Mouse (Mus musculus) heart, embryonic 16.5 days (tissue): Measurements from ENCODE around the gene Nbea. TPM values are rescaled to one million over a fixed set of nuclear protein-coding genes. Genes with fewer than 3 reads are reported as not detected.

Experiments
- ATAC-seq: fragments of 200-750 bp; cut with Nextera tagmentation; replicated peaks from 2 replicates; pipeline ENCODE4 v1.8.0; 2017; ENCODE audit warnings: moderate number of reproducible peaks; ENCODE audit not compliant: insufficient read depth, low FRiP score; ENCODE audit errors: extremely low read depth
- H3K27ac ChIP-seq: fragments of 300-500 bp; sonication (generic); 2 replicates; pipeline ENCODE4 v1.5.1; 2014; ENCODE audit warnings: mild to moderate bottlenecking, low read length, control low read depth, moderate library complexity
- H3K27me3 ChIP-seq: fragments of 300-500 bp; sonication (generic); 2 replicates; pipeline ENCODE4 v1.6.1; 2014; ENCODE audit warnings: low read length, mixed read lengths; ENCODE audit not compliant: control insufficient read depth, insufficient read depth
- H3K36me3 ChIP-seq: fragments of 300-500 bp; sonication (generic); 2 replicates; pipeline ENCODE4 v1.6.1; 2014; ENCODE audit not compliant: control insufficient read depth, insufficient read depth
- H3K4me1 ChIP-seq: fragments of 300-500 bp; sonication (generic); 2 replicates; pipeline ENCODE4 v1.6.1; 2014; ENCODE audit warnings: low read length, mixed read lengths; ENCODE audit not compliant: control insufficient read depth, insufficient read depth
- H3K4me2 ChIP-seq: fragments of 300-500 bp; sonication (generic); 2 replicates; pipeline ENCODE4 v1.6.1; 2014; ENCODE audit warnings: low read depth, mild to moderate bottlenecking, control low read depth, low read length
- H3K4me3 ChIP-seq: fragments of 300-500 bp; sonication (generic); 2 replicates; pipeline ENCODE4 v1.5.1; 2014; ENCODE audit warnings: mild to moderate bottlenecking, control low read depth, low read length
- H3K9ac ChIP-seq: fragments of 300-500 bp; sonication (generic); 2 replicates; pipeline ENCODE4 v1.6.1; 2014; ENCODE audit warnings: low read length, control low read depth
- H3K9me3 ChIP-seq: fragments of 300-500 bp; sonication (generic); replicated peaks from 2 replicates; pipeline ENCODE4 v1.6.1; 2016; ENCODE audit warnings: low read length; ENCODE audit not compliant: control insufficient read depth
- WGBS: fragments of 180-500 bp; shearing (Covaris S2); extraction: QIAGEN DNeasy Blood & Tissue Kit; methylation state at CpG from one replicate; pipeline ENCODE4 v1.1.7; 2014; 5-methylcytosine and 5-hydroxymethylcytosine counted together
- polyA plus RNA-seq: library from polyadenylated mRNA; unstranded; fragments of >200 nt; fragmentation: Nextera tagmentation; extraction: Ambion mirVana; gene quantifications from 2 replicates; pipeline ENCODE4 v1.2.1, GENCODE M21; 2015

The Nbea gene
- polyA plus RNA-seq, 1 experiment from 2014 or later: 7.0 TPM

- H3K4me3 ChIP-seq: no peak overlapping the region
- H3K4me1 ChIP-seq: no peaks in the 10 kb centered on the region
- H3K9me3 ChIP-seq: no peaks in the 10 kb centered on the region
- H3K9ac ChIP-seq: no peak overlapping the region
- ATAC-seq: no peak
- no peaks in the 10 kb centered on the region for H3K27me3 ChIP-seq
- H3K27ac ChIP-seq: no peak overlapping the region
- 58% methylated on average over 5 of the region's 5 CpGs for WGBS
- no peaks in the 10 kb centered on the region for H3K36me3 ChIP-seq
- no peak overlapping the region for H3K4me2 ChIP-seq
Observed at GRCm38 (mm10) chr3:55612459-55613115, 570.9 kb downstream of the Nbea start.

DNA sequence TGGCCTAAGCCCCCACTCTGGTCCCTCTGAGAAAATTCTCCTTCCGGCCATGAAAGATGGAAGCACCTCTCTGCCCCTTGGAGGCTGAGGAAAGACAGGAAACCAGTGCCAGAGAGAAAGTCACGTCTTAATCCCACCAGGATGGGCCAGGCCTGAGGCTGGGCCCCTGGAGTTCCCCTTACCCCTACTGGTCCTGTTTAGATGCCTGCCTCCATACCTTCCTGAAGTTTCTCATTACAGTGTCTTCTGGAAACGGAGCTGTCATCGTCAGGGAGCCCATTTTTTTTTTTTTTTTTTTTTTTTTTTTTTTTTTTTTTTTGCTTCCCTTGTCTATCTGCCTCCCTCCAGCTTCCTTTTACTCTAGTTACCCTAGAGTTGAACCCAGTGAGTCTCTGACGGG is 571.5 kb downstream of the Nbea start:
- WGBS: 69% methylated on average over 5 of the region's 5 CpGs
- no peak for ATAC-seq
- Histone ChIP-seq H3K9me3 (no peaks in the 10 kb centered on the region), H3K4me2 (no peak overlapping the region), H3K27ac (no peak overlapping the region), H3K27me3 (no peaks in the 10 kb centered on the region), H3K4me3 (no peak overlapping the region), H3K9ac (no peak overlapping the region), H3K36me3 (no peaks in the 10 kb centered on the region), H3K4me1 (no peaks in the 10 kb centered on the region)

- no peaks in the 10 kb centered on the region for H3K4me1 ChIP-seq
Observed at GRCm38 (mm10) chr3:55610191-55610590, 573.3 kb downstream of the Nbea start.

GRCm38 (mm10) chr3:55600286-55600685 is 583.2 kb downstream of the Nbea start:
- Histone ChIP-seq H3K4me3 (no peak overlapping the region), H3K4me2 (no peak overlapping the region), H3K36me3 (no peaks in the 10 kb centered on the region), H3K27me3 (no peaks in the 10 kb centered on the region), H3K9me3 (no peaks in the 10 kb centered on the region), H3K27ac (no peak overlapping the region), H3K9ac (no peak overlapping the region), H3K4me1 (peaks cover 3% of the 10 kb centered on the region)
- ATAC-seq: peak; percentile 65
- WGBS: 61% methylated on average over 2 of the region's 2 CpGs

More at GRCm38 (mm10) chr3:55610191-55610590, 573.3 kb downstream of the Nbea start:
- no peak overlapping the region for H3K9ac ChIP-seq
- H3K4me2 ChIP-seq: no peak overlapping the region
- H3K4me3 ChIP-seq: no peak overlapping the region
- no peak overlapping the region for H3K27ac ChIP-seq
- H3K27me3 ChIP-seq: no peaks in the 10 kb centered on the region
- no peaks in the 10 kb centered on the region for H3K36me3 ChIP-seq
- no peaks in the 10 kb centered on the region for H3K9me3 ChIP-seq
- 88% methylated on average over 11 of the region's 12 CpGs for WGBS
- no peak for ATAC-seq

GRCm38 (mm10) chr3:55599366-55600085 is 584.0 kb downstream of the Nbea start:
- no peak overlapping the region for H3K4me3 ChIP-seq
- no peak overlapping the region for H3K4me2 ChIP-seq
- H3K9ac ChIP-seq: no peak overlapping the region
- no peaks in the 10 kb centered on the region for H3K27me3 ChIP-seq
- WGBS: 54% methylated on average over 17 of the region's 17 CpGs
- peaks cover 3% of the 10 kb centered on the region for H3K4me1 ChIP-seq
- H3K36me3 ChIP-seq: no peaks in the 10 kb centered on the region
- H3K27ac ChIP-seq: no peak overlapping the region
- no peaks in the 10 kb centered on the region for H3K9me3 ChIP-seq
- no peak for ATAC-seq

DNA sequence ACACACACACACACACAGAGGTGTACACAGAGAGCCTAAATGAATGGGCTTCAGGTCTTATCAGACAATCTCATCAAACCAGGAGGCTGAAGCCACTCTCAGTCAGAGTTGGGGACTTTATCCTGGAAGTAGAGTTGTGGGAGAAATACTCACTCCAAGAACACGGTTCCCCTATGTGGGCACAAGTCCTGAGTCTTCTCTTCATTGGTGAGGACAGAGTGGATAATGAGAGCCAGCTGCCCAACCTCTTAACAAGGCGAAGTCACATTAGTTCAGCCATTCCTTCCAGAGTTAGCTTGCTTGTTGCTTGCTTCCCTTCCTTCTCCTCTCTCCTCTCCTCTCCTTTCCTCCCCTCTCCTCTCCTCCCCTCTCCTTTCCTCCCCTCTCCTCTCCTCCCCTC is 584.8 kb downstream of the Nbea start:
- H3K9me3 ChIP-seq: no peaks in the 10 kb centered on the region
- 52% methylated on average over 2 of the region's 2 CpGs for WGBS
- no peak overlapping the region for H3K27ac ChIP-seq
- peaks cover 3% of the 10 kb centered on the region for H3K4me1 ChIP-seq
- H3K4me3 ChIP-seq: no peak overlapping the region
- H3K36me3 ChIP-seq: no peaks in the 10 kb centered on the region
- no peaks in the 10 kb centered on the region for H3K27me3 ChIP-seq
- H3K4me2 ChIP-seq: no peak overlapping the region
- no peak for ATAC-seq
- no peak overlapping the region for H3K9ac ChIP-seq

DNA sequence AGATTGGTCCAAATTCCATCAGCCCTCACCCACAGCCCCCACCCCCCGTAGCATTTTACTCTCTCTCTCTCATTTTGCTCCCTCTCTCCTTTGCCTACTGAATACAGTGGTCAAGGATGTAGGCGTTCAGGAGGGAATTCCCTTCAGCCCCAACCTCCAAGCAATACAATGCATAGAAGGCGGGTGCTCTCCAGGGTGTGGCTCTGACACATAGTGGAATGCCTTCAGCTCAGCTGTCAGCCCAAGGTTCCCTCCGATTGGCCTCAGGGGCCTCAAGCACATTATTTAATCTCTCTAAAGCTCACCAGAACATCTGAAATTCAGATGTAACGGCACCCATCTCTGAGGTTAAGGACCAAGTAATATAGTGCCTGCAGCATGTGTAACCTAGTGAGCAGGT is 590.2 kb downstream of the Nbea start:
- H3K27ac ChIP-seq: no peak overlapping the region
- no peaks in the 10 kb centered on the region for H3K9me3 ChIP-seq
- H3K4me3 ChIP-seq: no peak overlapping the region
- no peak for ATAC-seq
- no peaks in the 10 kb centered on the region for H3K27me3 ChIP-seq
- no peak overlapping the region for H3K4me2 ChIP-seq
- WGBS: 81% methylated on average over 5 of the region's 5 CpGs
- no peaks in the 10 kb centered on the region for H3K36me3 ChIP-seq
- H3K9ac ChIP-seq: no peak overlapping the region
- no peaks in the 10 kb centered on the region for H3K4me1 ChIP-seq

DNA sequence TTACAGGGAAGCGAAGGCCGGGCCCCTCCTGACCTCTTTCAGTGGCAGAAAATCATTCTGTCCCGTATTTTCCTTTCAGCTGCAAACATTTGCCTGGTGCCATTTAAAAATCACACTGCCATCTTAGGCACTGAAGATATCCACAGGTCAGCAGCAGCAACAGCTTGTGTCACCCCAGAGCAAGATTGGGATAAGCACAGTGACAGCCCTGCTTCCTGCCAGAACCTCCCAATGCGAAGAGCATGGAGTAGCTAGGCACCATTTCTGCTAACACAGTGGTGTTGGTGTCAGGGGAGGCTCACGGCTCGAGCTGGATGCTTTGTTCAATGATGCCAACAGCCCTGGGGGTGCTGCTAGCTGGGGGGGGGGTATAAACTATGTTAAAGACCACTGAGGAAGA is 592.8 kb downstream of the Nbea start:
- no peak overlapping the region for H3K9ac ChIP-seq
- no peak overlapping the region for H3K4me2 ChIP-seq
- 73% methylated on average over 6 of the region's 6 CpGs for WGBS
- H3K27me3 ChIP-seq: no peaks in the 10 kb centered on the region
- ATAC-seq: no peak
- H3K36me3 ChIP-seq: no peaks in the 10 kb centered on the region
- no peaks in the 10 kb centered on the region for H3K9me3 ChIP-seq
- H3K4me3 ChIP-seq: no peak overlapping the region
- no peaks in the 10 kb centered on the region for H3K4me1 ChIP-seq
- H3K27ac ChIP-seq: no peak overlapping the region

DNA sequence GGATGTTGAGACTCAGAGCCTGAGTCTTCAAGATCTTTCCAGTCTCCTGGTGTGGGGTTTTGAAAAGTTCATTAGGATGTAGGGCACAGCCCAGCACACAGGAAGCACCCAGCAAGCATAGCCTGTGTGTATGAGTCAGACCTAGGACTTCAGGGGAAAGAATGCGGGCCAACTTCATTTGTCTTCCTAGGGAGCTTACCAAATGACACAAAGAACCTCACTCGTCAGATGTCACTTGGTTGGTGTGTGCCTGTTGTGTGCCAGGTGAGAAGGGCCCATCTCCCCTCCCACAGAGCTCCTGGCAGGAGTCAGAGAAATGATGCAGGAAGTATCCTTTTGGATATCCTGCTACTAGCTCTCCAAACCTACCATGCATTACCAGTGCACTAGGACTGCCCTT is 593.2 kb downstream of the Nbea start:
- ATAC-seq: no peak
- H3K4me2 ChIP-seq: no peak overlapping the region
- no peaks in the 10 kb centered on the region for H3K4me1 ChIP-seq
- 66% methylated on average over 2 of the region's 2 CpGs for WGBS
- H3K27ac ChIP-seq: no peak overlapping the region
- H3K9me3 ChIP-seq: no peaks in the 10 kb centered on the region
- H3K4me3 ChIP-seq: no peak overlapping the region
- H3K36me3 ChIP-seq: no peaks in the 10 kb centered on the region
- no peak overlapping the region for H3K9ac ChIP-seq
- H3K27me3 ChIP-seq: no peaks in the 10 kb centered on the region
